Mouse (Mus musculus): ENCODE data around the gene Mark3.
"Not testable (repeated sequence)": the region's sequence is repeated elsewhere in the genome, so short reads cannot be mapped to it uniquely, and the experiment has no call there.

The Mark3 gene

DNA sequence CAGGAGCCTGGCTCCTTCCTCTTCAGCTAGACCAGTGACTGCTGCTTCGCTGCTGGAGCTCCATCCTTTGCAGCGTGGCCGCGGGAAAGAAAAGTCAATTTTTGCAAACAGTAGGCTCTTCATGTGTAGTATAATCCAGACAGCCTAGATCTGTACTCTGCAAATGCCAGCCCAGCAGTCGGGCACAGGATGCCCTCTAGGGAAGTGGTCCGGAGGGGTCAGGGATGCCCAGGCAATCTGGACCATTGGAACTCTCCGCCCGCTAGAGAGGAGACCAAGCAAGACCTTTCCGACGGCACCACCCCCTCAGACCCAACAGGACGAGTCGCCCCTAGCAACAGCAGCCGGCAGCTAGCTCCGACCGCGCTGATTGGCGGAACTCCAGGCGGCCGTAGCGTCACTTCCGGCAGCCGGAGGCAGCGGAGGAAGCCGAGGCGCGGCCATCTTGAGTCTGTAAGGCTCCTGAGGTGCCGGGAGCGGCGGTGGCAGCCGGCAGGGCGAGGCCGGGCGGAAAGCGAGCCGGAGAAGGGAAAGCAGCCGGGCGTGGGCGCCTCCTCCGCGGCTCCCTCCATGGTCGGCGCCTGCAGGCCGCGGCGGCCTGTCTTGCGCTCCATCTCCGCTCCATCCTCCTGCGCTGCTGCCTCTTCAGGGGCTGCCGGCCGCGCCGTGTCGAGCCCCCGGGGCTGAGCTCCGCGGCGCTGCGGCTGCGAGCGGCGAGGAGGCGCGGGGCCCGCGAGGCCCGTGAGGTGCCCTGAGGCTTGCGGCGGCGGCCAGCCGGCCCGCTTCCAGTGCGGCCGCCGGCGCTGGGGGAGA, at the start of gene Mark3:
TSS of gene Mark3 (plus strand) at position 450 of the 813 bp plus-strand sequence.
- in situ Hi-C loops (cut with MboI; ENCODE audit: low pct_unique_long_range_greater_than_20kb in 1 of 2, low sequenced_read_pairs in 2 of 2, unreplicated experiment in 1 of 2), result no loop called here

DNA sequence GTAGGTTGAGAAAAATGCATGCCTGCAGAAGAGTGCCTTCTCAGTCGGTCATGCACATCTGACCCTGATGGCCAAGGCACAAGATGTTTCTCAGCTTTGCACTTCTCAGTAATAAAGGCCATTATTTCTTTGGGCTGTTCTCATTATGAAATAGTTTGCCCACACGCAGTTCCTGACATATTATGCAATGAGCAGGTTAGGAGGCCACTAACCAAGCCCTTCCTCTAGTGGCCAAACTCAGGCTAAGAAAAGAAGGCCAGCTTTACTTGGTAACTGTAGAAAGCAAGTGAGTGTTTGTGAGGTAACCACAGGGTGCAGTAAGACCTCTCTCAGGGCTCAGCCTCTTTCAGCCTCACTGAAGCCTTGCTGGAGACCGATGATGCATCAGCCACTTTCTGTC, 49.4 kb upstream of the Mark3 start:
- in situ Hi-C loops (cut with MboI; ENCODE audit: low pct_unique_long_range_greater_than_20kb in 1 of 2, low sequenced_read_pairs in 2 of 2, unreplicated experiment in 1 of 2), result no loop called here

- in situ Hi-C loops (cut with MboI; ENCODE audit: low pct_unique_long_range_greater_than_20kb in 1 of 2, low sequenced_read_pairs in 2 of 2, unreplicated experiment in 1 of 2), result no loop called here
Observed at GRCm38 (mm10) chr12:111527643-111528281, 46.6 kb upstream of the Mark3 start.

- in situ Hi-C loops (cut with MboI; ENCODE audit: low pct_unique_long_range_greater_than_20kb in 1 of 2, low sequenced_read_pairs in 2 of 2, unreplicated experiment in 1 of 2), result no loop called here
Observed at GRCm38 (mm10) chr12:111529192-111529591, 45.1 kb upstream of the Mark3 start.

DNA sequence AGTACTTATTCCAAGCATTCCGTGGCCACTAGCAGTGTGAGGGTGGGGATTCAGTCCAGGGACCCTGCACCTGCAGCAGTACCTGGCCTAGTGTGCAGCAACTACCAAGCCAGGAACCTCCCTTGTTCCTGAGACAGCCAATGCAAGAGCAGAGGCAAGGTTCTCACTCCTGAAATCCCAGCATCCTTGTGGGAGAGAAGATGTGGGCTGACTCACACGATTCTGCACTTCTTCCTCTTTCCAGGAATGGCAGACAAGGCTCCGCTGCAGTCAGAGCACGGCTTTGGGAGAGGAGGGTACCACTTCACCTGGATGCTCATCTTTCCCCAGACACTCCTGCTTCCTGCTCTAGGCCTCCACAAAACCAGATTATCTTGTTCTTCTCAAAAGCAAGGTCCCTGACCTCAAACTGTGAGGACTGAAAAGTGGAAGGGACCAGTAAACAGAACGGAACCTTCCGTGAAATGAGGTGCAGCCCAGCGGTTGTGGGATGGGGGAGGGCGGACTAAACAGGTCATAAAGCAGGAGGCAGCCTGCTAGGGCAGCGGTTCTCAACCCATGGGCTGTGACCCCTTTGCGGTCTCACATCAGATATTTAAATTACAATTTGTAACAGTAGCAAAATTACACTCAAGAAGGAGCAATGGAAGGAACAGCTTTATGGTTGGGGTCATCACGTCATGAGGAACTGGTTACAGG, 41.1 kb upstream of the Mark3 start:
- in situ Hi-C loops (cut with MboI; ENCODE audit: low pct_unique_long_range_greater_than_20kb in 1 of 2, low sequenced_read_pairs in 2 of 2, unreplicated experiment in 1 of 2), result no loop called here

DNA sequence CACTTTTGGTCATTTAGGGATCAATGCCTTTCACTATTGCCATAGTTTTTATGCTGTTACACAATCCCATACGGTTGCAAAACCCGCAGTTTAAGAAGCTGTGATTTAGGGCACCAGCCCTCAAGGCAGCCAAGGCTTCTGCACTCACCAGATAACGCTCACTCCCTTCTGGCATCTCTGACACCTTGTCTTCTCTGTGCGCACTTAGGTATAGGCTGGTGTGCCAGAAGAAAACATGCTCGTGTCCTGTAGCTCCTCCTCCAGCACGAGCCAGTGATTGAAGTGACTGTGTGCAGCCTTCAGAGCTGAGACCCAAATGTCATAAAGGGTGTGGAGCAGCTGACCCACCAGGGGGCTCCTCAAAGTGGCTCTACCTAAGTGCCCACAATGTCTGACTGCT, 39.0 kb upstream of the Mark3 start:
- in situ Hi-C loops (cut with MboI; ENCODE audit: low pct_unique_long_range_greater_than_20kb in 1 of 2, low sequenced_read_pairs in 2 of 2, unreplicated experiment in 1 of 2), result no loop called here

GRCm38 (mm10) chr12:111535762-111536161, 38.6 kb upstream of the Mark3 start:
- in situ Hi-C loops (cut with MboI; ENCODE audit: low pct_unique_long_range_greater_than_20kb in 1 of 2, low sequenced_read_pairs in 2 of 2, unreplicated experiment in 1 of 2), result no loop called here

- in situ Hi-C loops (cut with MboI; ENCODE audit: low pct_unique_long_range_greater_than_20kb in 1 of 2, low sequenced_read_pairs in 2 of 2, unreplicated experiment in 1 of 2), result no loop called here
Observed at GRCm38 (mm10) chr12:111536746-111537145, 37.6 kb upstream of the Mark3 start.

GRCm38 (mm10) chr12:111537341-111537740, 37.0 kb upstream of the Mark3 start:
- in situ Hi-C loops (cut with MboI; ENCODE audit: low pct_unique_long_range_greater_than_20kb in 1 of 2, low sequenced_read_pairs in 2 of 2, unreplicated experiment in 1 of 2), result no loop called here

DNA sequence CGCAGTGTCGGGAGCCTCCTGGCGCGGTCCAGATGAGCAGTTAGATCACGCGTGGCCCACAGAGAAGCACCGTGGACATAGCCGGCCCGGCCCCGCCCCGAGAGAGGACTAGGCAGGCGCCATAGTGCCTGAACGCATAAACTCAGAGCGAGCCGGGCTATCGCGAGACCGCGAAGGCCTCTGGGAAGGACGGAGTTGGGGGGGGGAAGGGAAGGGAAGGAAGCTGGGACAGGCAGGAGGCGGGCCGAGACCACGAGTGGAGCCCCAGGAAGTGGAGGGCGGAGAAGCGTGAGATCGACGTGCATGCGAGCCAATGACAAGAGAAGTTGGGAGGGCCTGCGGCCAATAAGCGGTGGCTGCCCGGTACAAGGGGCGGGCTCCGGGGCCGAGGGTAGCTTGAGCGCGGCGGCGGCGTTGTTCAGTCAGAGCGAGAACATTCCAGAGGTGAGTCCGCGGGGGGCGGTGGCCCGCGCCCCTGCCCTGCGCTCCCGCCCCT, 36.5 kb upstream of the Mark3 start, which contains the start of gene Eif5:
TSS of gene Eif5 (plus strand) at position 221 of the 496 bp plus-strand sequence.
- in situ Hi-C loops (cut with MboI; ENCODE audit: low pct_unique_long_range_greater_than_20kb in 1 of 2, low sequenced_read_pairs in 2 of 2, unreplicated experiment in 1 of 2), result no loop called here

DNA sequence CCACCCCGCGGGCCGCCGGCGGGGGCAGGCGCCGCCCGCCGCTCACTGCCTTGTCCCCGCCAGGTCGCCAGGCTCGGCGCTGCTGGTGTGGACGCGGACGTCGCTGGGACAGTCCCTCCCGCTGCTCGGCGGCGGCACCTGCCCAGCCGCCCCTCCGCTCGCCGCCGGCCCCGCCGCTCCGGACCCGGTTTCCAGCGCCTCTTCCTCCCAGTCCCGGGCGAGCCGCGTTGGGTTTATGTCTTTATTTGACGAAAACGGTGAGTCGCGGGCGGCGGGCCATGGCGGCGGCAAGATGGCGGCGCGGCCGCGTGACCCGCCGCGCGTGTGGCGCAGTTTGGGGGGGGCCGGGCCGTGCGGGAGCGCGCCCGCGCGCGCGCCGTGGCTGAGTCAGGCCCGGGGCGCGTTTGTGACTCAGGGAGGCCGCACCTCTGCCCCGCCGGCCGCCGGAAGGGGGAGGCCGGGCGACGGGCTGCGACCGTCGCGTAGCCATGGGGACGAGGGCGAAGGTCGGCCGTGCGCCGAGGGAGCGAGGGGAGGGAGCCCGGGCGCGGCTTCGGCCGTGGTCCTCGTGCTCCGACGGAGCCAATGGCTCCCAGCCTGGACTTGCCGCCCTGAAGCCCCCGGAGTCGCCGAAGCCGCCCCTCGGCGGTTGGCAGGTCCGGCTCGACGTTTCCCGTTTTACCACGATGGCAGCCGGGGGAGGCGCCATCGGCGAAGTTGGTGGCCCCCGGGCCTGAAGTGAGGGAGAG, 35.9 kb upstream of the Mark3 start:
- in situ Hi-C loops (cut with MboI; ENCODE audit: low pct_unique_long_range_greater_than_20kb in 1 of 2, low sequenced_read_pairs in 2 of 2, unreplicated experiment in 1 of 2), result no loop called here

- in situ Hi-C loops (cut with MboI; ENCODE audit: low pct_unique_long_range_greater_than_20kb in 1 of 2, low sequenced_read_pairs in 2 of 2, unreplicated experiment in 1 of 2), result no loop called here
Observed at GRCm38 (mm10) chr12:111539041-111539345, 35.3 kb upstream of the Mark3 start.

DNA sequence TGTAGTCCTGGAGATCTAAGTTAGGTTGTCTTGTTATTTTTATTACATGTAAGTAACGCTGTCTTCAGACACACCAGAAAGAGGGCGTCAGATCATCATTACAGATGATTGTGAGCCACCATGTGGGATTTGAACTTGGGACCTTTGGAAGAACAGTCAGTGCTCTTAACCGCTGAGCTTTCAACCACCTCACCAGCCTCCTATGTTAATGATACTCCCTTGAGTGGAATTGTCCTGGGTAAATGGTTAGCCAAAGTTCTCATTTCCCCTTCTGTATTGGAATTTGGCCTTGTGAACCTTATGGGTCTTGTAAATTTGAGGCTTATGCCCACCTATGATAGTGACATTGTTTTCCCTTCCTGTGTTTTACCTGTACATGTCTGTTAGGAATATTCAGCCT, 27.3 kb upstream of the Mark3 start:
- in situ Hi-C loops (cut with MboI; ENCODE audit: low pct_unique_long_range_greater_than_20kb in 1 of 2, low sequenced_read_pairs in 2 of 2, unreplicated experiment in 1 of 2), result no loop called here

DNA sequence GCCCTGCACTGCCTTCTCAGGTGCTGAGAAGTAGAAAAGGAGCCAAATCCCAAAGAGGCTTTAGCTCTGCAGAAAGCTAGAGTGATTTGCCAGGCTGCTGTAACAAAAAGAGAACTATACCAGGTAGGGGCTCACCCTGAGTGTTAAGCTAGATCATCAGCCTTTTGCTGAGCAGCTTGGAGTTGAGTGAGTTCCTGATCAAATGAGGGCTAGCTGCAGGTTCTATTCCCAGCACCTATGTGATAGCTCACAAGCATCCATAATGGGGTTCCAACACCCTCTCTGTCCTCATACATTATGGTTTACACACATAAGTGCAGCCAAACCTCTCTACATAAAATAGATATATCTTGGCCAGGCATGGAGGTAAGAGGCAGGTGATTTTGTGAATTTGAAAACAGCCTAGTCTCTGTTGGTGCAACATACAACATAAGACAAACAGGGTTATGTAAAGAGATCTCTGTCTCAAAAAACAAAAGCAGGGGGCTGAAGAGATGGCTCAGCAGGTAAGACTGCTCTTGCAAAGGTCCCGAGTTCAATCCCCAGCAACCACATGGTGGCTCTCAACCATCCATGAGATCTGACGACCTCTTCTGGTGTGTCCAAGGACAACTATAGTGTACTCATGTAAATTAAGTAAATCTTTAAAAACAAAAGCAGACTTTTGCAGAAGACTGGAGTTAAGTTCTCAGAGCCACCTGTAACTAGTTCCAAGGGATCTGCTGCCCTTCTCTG, 25.6 kb upstream of the Mark3 start:
- in situ Hi-C loops (cut with MboI; ENCODE audit: low pct_unique_long_range_greater_than_20kb in 1 of 2, low sequenced_read_pairs in 2 of 2, unreplicated experiment in 1 of 2), result no loop called here

- in situ Hi-C loops (cut with MboI; ENCODE audit: low pct_unique_long_range_greater_than_20kb in 1 of 2, low sequenced_read_pairs in 2 of 2, unreplicated experiment in 1 of 2), result no loop called here
Observed at GRCm38 (mm10) chr12:111550679-111551078, 23.6 kb upstream of the Mark3 start.

DNA sequence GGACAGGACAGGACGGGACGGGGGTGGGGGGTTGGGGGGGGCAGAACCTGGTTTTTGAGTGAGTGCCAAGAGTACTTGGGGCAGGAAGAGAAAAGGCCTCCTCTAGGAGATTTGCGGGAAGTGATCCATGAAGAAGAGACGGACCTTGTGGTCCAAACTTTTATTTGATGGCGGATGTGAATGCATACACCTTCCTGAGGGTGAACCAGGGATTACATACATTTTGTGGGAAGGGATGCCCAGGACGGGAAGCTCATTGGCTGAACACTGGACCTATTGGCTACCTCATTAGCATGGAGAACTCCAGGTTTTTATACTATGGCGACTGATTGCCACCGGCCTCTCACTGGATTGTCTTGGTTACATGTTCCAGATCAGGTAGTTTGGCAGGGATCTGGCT, 22.0 kb upstream of the Mark3 start:
- in situ Hi-C loops (cut with MboI; ENCODE audit: low pct_unique_long_range_greater_than_20kb in 1 of 2, low sequenced_read_pairs in 2 of 2, unreplicated experiment in 1 of 2), result no loop called here

GRCm38 (mm10) chr12:111555357-111555756, 19.0 kb upstream of the Mark3 start:
- in situ Hi-C loops (cut with MboI; ENCODE audit: low pct_unique_long_range_greater_than_20kb in 1 of 2, low sequenced_read_pairs in 2 of 2, unreplicated experiment in 1 of 2), result no loop called here

DNA sequence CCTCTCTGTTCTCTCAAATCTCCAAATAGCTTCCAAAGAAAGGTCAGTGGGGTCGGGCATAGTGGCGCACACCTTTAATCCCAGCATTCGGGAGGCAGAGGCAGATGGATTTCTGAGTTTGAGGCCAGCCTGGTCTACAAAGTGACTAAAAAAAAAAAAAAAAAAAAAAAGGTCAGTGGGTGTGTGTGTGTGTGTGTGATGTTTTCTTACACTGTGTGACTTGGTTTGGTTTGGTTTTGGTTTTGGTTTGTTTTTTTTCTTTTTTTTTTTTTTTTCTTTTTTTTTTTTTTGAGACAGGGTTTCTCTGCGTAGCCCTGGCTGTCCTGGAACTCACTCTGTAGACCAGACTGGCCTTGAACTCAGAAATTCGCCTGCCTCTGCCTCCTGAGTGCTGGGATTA, 18.4 kb upstream of the Mark3 start:
- in situ Hi-C loops (cut with MboI; ENCODE audit: low pct_unique_long_range_greater_than_20kb in 1 of 2, low sequenced_read_pairs in 2 of 2, unreplicated experiment in 1 of 2), result not testable (repeated sequence)
